Mouse (Mus musculus): ENCODE data around the gene Galntl6. TPM values are rescaled to one million over a fixed set of nuclear protein-coding genes. Genes with fewer than 3 reads are reported as not detected.

Gene Galntl6
- polyA plus RNA-seq, 1 experiment = 0.37 TPM

DNA sequence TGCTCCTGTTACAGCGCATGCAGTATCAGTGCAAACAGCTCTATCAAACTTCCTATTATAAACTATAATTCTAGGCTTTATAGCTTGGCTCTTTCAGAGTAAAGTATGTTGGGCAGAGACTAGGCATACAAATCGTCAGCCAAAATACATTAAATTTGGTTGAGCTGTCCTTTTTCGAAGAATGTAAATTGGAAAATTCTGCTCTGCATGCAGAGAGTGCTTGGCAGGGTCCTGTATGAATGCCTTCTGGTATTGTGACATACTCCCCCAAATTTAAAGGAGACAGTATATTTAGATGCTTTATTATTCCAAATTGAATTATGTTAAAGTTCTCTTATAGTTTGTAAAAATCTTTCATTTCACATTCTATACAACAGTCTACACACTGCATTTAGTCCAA, 220.7 kb downstream of the Galntl6 start:
- H3K4me3 ChIP-seq (replicated peaks; ENCODE audit: control insufficient read depth, low read depth, low read length) = no peak overlapping the region
- TF ChIP-seq POLR2A (IDR thresholded peaks at IDR 0.05; ENCODE audit: borderline replicate concordance, control insufficient read depth, low read depth, low read length) = no peak
- TF ChIP-seq CTCF (IDR thresholded peaks at IDR 0.05; ENCODE audit: control insufficient read depth, insufficient read depth, low read length) = no peak
- no peak overlapping the region for H3K27ac ChIP-seq (ENCODE audit: control insufficient read depth, insufficient read depth, low read depth, low read length, poor library complexity)
- H3K4me1 ChIP-seq (ENCODE audit: control insufficient read depth, insufficient read depth, low read length) = no peaks in the 10 kb centered on the region
- WGBS = 75% methylated on average over 3 of the region's 3 CpGs

- Histone ChIP-seq H3K27ac (ENCODE audit: control insufficient read depth, insufficient read depth, low read depth, low read length, poor library complexity) (no peak overlapping the region), H3K4me1 (ENCODE audit: control insufficient read depth, insufficient read depth, low read length) (no peaks in the 10 kb centered on the region), H3K4me3 (replicated peaks; ENCODE audit: control insufficient read depth, low read depth, low read length) (no peak overlapping the region)
- TF ChIP-seq CTCF (IDR thresholded peaks at IDR 0.05; ENCODE audit: control insufficient read depth, insufficient read depth, low read length) = no peak
- no peak for TF ChIP-seq POLR2A (IDR thresholded peaks at IDR 0.05; ENCODE audit: borderline replicate concordance, control insufficient read depth, low read depth, low read length)
- WGBS = 66% methylated on average over 6 of the region's 6 CpGs
These were observed 234.5 kb downstream of the Galntl6 start for GRCm38 (mm10) chr8:58677847-58678450.

DNA sequence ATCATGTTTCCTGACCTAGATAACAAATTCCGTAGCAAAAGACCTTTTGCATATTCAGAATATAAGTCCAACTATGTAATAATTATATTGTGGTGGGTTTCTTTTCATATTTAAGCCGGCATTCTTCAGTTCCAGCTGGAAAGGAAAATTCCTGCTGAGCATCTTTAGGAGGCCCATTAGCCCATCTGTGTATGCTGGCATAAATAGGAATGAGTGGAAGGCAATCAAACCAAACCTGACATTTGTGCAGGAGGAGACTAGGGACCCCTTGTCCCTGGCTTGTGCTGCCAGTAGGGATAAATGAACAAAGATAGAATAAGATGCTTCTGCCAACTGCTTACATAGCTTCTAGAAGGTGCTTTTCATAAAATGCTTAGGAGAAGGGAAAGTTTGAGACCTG, 243.4 kb downstream of the Galntl6 start:
- no peak overlapping the region for H3K27ac ChIP-seq (ENCODE audit: control insufficient read depth, insufficient read depth, low read depth, low read length, poor library complexity)
- TF ChIP-seq CTCF (IDR thresholded peaks at IDR 0.05; ENCODE audit: control insufficient read depth, insufficient read depth, low read length) (no peak), POLR2A (IDR thresholded peaks at IDR 0.05; ENCODE audit: borderline replicate concordance, control insufficient read depth, low read depth, low read length) (no peak)

DNA sequence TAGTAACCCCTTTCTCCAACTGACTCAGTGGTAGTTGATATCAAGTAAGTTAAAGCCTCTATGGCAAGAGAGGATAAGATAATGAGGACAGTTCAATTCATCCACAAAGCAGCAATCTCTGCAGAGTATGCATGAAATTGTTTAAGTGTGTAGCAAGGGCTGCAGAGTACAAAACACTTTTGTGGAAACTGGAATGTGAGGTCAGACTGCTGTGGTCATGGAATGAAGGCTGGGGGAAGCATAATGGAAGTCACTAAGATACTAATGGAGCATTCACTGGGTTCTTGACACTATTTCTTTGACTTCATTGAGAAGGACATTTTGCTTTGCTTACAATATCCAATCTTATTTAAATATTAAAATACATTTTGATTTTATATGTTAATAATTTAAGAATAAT, 252.4 kb downstream of the Galntl6 start:
- Histone ChIP-seq H3K27ac (ENCODE audit: control insufficient read depth, insufficient read depth, low read depth, low read length, poor library complexity) (no peak overlapping the region), H3K4me1 (ENCODE audit: control insufficient read depth, insufficient read depth, low read length) (no peaks in the 10 kb centered on the region), H3K4me3 (replicated peaks; ENCODE audit: control insufficient read depth, low read depth, low read length) (no peak overlapping the region)
- TF ChIP-seq CTCF (IDR thresholded peaks at IDR 0.05; ENCODE audit: control insufficient read depth, insufficient read depth, low read length) (no peak), POLR2A (IDR thresholded peaks at IDR 0.05; ENCODE audit: borderline replicate concordance, control insufficient read depth, low read depth, low read length) (no peak)

More for the DNA sequence above, 243.4 kb downstream of the Galntl6 start:
- no peak overlapping the region for H3K4me3 ChIP-seq (replicated peaks; ENCODE audit: control insufficient read depth, low read depth, low read length)
- no peaks in the 10 kb centered on the region for H3K4me1 ChIP-seq (ENCODE audit: control insufficient read depth, insufficient read depth, low read length)
- 71% methylated on average over 2 of the region's 2 CpGs for WGBS

DNA sequence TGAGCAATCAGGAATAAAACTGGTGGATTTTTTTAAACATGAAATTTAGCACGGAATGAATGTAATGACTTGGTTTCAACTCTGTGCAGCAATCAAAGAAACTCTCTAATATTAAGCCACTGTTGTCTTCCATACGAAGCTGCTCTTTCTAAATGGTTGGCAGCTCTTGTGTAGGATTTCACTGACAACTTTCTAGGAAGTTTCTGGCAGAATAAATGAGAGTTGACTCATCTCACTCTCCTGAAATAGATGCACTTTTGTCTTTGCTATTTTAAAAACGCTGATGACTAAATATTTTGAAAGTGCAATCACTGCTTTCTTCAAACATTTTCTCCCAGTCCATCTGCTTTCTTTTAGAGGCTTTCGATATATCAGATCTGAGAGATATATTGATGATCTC, 256.8 kb downstream of the Galntl6 start:
- no peak overlapping the region for H3K4me3 ChIP-seq (replicated peaks; ENCODE audit: control insufficient read depth, low read depth, low read length)
- TF ChIP-seq POLR2A (IDR thresholded peaks at IDR 0.05; ENCODE audit: borderline replicate concordance, control insufficient read depth, low read depth, low read length) = no peak
- no peak for TF ChIP-seq CTCF (IDR thresholded peaks at IDR 0.05; ENCODE audit: control insufficient read depth, insufficient read depth, low read length)
- H3K27ac ChIP-seq (ENCODE audit: control insufficient read depth, insufficient read depth, low read depth, low read length, poor library complexity) = no peak overlapping the region
- 58% methylated on average over 4 of the region's 4 CpGs for WGBS
- H3K4me1 ChIP-seq (ENCODE audit: control insufficient read depth, insufficient read depth, low read length) = no peaks in the 10 kb centered on the region

GRCm38 (mm10) chr8:58606451-58606850, 306.0 kb downstream of the Galntl6 start:
- Histone ChIP-seq H3K4me1 (ENCODE audit: control insufficient read depth, insufficient read depth, low read length) (no peaks in the 10 kb centered on the region), H3K4me3 (replicated peaks; ENCODE audit: control insufficient read depth, low read depth, low read length) (no peak overlapping the region), H3K27ac (ENCODE audit: control insufficient read depth, insufficient read depth, low read depth, low read length, poor library complexity) (no peak overlapping the region)
- TF ChIP-seq CTCF (IDR thresholded peaks at IDR 0.05; ENCODE audit: control insufficient read depth, insufficient read depth, low read length) (no peak), POLR2A (IDR thresholded peaks at IDR 0.05; ENCODE audit: borderline replicate concordance, control insufficient read depth, low read depth, low read length) (no peak)
- 65% methylated on average over 4 of the region's 4 CpGs for WGBS

DNA sequence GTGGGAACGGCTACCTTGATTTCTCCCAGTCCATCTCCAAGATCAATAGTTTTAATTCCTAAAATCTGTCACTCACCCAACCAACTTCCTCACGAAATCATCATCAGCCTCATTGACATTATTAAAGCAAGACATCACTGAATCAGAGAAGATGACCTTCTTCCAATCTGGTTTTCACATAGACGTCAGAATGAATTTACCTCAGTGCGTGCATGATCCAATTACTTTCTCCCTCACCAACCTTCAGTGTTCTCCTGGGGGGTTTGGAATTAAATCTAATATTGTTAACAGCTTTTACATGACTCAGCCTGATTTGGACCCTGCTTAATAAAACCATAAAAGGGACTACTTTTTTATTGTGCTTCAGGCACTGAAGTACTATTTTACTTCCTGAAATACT, 307.7 kb downstream of the Galntl6 start:
- H3K27ac ChIP-seq (ENCODE audit: control insufficient read depth, insufficient read depth, low read depth, low read length, poor library complexity) = no peak overlapping the region
- H3K4me3 ChIP-seq (replicated peaks; ENCODE audit: control insufficient read depth, low read depth, low read length) = no peak overlapping the region
- TF ChIP-seq CTCF (IDR thresholded peaks at IDR 0.05; ENCODE audit: control insufficient read depth, insufficient read depth, low read length) = no peak
- no peak for TF ChIP-seq POLR2A (IDR thresholded peaks at IDR 0.05; ENCODE audit: borderline replicate concordance, control insufficient read depth, low read depth, low read length)
- WGBS = 77% methylated on average over 4 of the region's 4 CpGs
- H3K4me1 ChIP-seq (ENCODE audit: control insufficient read depth, insufficient read depth, low read length) = no peaks in the 10 kb centered on the region

GRCm38 (mm10) chr8:58597834-58598233, 314.6 kb downstream of the Galntl6 start:
- Histone ChIP-seq H3K4me3 (replicated peaks; ENCODE audit: control insufficient read depth, low read depth, low read length) (no peak overlapping the region), H3K4me1 (ENCODE audit: control insufficient read depth, insufficient read depth, low read length) (no peaks in the 10 kb centered on the region), H3K27ac (ENCODE audit: control insufficient read depth, insufficient read depth, low read depth, low read length, poor library complexity) (no peak overlapping the region)
- WGBS = 73% methylated on average over 6 of the region's 6 CpGs
- TF ChIP-seq CTCF (IDR thresholded peaks at IDR 0.05; ENCODE audit: control insufficient read depth, insufficient read depth, low read length) (no peak), POLR2A (IDR thresholded peaks at IDR 0.05; ENCODE audit: borderline replicate concordance, control insufficient read depth, low read depth, low read length) (no peak)

DNA sequence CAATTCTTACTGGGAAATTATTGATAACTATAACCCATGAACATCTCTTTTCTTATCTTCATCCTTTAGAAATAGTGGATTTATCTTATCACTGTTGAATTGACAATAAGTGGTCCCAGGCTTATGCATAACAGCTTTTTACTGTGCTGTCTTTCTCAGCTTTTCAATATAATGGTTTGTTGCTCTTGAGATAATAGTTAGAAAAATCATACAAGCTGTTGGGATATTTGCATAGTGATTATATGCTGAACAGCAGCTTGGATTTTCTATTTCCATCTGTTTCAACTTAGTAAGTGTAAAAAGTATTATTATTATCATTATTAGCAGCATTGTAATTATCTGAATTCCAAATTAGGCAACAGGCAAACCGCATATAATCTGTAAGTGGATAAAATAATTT, 337.1 kb downstream of the Galntl6 start:
- WGBS = 78% methylated on average over 1 of the region's 1 CpGs
- Histone ChIP-seq H3K4me3 (replicated peaks; ENCODE audit: control insufficient read depth, low read depth, low read length) (no peak overlapping the region), H3K4me1 (ENCODE audit: control insufficient read depth, insufficient read depth, low read length) (no peaks in the 10 kb centered on the region), H3K27ac (ENCODE audit: control insufficient read depth, insufficient read depth, low read depth, low read length, poor library complexity) (no peak overlapping the region)
- no peak for TF ChIP-seq CTCF (IDR thresholded peaks at IDR 0.05; ENCODE audit: control insufficient read depth, insufficient read depth, low read length)
- TF ChIP-seq POLR2A (IDR thresholded peaks at IDR 0.05; ENCODE audit: borderline replicate concordance, control insufficient read depth, low read depth, low read length) = no peak
